ENCODE assay signal across 9 mouse cellular contexts in genomic region chr2:118532401-118532800, GRCm38 (mm10). TPM values are rescaled to one million over a fixed set of nuclear protein-coding genes. Genes with fewer than 3 reads are reported as not detected.
DNase-seq lines count a peak whose midpoint lies in the region; ATAC-seq and TF ChIP-seq lines count a peak whose summit lies in the region.
"Had no signal": no experiment of that assay in that cellular context is flagged by ENCODE, and none has a peak within 500 bp of the region (broad histone marks: within the 10 kb centered on the region; RNA-seq: fewer than 3 reads in every experiment).

No protein-coding gene starts in this region.

- H3K9me3 ChIP-seq in intestine, embryonic 16.5 days (ENCODE audit: control insufficient read depth, low read length), result no peaks in the 10 kb centered on the region

- H3K27me3 ChIP-seq in intestine, embryonic 16.5 days (replicated peaks; ENCODE audit: control insufficient read depth, insufficient read depth, low read length), result no peaks in the 10 kb centered on the region

- no peak for DNase-seq in gastrocnemius, adult 2 months
- DNase-seq in gastrocnemius, postnatal 25 days, result no peak
- peak; percentile 48 to 60 for DNase-seq in lung, postnatal 4 days
- DNase-seq in right cerebral cortex, postnatal 10 days (ENCODE audit: low spot score in 2 of 2), result no peak
- DNase-seq in frontal cortex, postnatal 25 days (ENCODE audit: low spot score in 2 of 2), result no peak
- DNase-seq: right cerebral cortex, postnatal 25 days had no signal

- H3K4me3 ChIP-seq in gastrocnemius, adult 2 months, result no peak overlapping the region
- H3K4me3 ChIP-seq in embryonic fibroblast, embryonic 13.5 days (ENCODE audit: insufficient read depth, low read length), result no peak overlapping the region
- H3K4me3 ChIP-seq in intestine, embryonic 16.5 days (ENCODE audit: low read length), result no peak overlapping the region

- intact Hi-C loops in gastrocnemius, adult 2 months (cut with DNase I), result no loop called here

- H3K4me2 ChIP-seq in intestine, embryonic 16.5 days (ENCODE audit: low read depth, low read length), result no peak overlapping the region

- TF ChIP-seq CTCF in gastrocnemius, adult 2 months (IDR thresholded peaks at IDR 0.05), result no peak
- no peak for TF ChIP-seq CTCF in embryonic fibroblast, embryonic 13.5 days (IDR thresholded peaks at IDR 0.05; ENCODE audit: borderline replicate concordance, insufficient read depth, low read length)

- peaks cover 2% of the 10 kb centered on the region; the same call in 1 of the 2 replicates for H3K36me3 ChIP-seq in intestine, embryonic 16.5 days (ENCODE audit: control insufficient read depth, insufficient read depth, low read length)

- H3K27ac ChIP-seq in gastrocnemius, adult 2 months, result peak overlapping the region; percentile 68
- H3K27ac ChIP-seq in embryonic fibroblast, embryonic 13.5 days (ENCODE audit: insufficient read depth, low read length), result peak overlapping the region; percentile 34
- peak overlapping the region; percentile 90 for H3K27ac ChIP-seq in intestine, embryonic 16.5 days (ENCODE audit: low read length)

- no peak for TF ChIP-seq POLR2A in embryonic fibroblast, embryonic 13.5 days (IDR thresholded peaks at IDR 0.05; ENCODE audit: low read depth, low read length)

- ATAC-seq in intestine, embryonic 16.5 days, result peak; percentile 29
- ATAC-seq in cerebellum, adult (ENCODE audit: insufficient number of reproducible peaks, low FRiP score, low TSS enrichment), result no peak

- peak overlapping the region; percentile 42; the same call in 1 of the 2 replicates for H3K9ac ChIP-seq in intestine, embryonic 16.5 days (ENCODE audit: low read depth, low read length)

- H3K4me1 ChIP-seq in embryonic fibroblast, embryonic 13.5 days (ENCODE audit: control insufficient read depth, insufficient read depth, low read length), result peaks cover 8% of the 10 kb centered on the region; the same call in 1 of the 2 replicates
- H3K4me1 ChIP-seq in intestine, embryonic 16.5 days (ENCODE audit: control insufficient read depth, insufficient read depth, low read length), result peaks cover 56% of the 10 kb centered on the region

- WGBS in intestine, embryonic 16.5 days, result 24% methylated on average over 10 of the region's 10 CpGs

RNA-seq across cellular contexts. Expression of gene Bmf, which starts 17.1 kb away (rescaled TPM):
- total RNA-seq in gastrocnemius, adult 2 months (2021), result 1 to 10 TPM; 3.3 to 6.2 TPM
- 1 to 10 TPM; 3.4 to 4.7 TPM for total RNA-seq in gastrocnemius, postnatal 25 days (2021)
- 2.7 and 10.1 TPM in 2 replicates for polyA plus RNA-seq in embryonic fibroblast, embryonic 13.5 days (2011; ENCODE audit: insufficient read length, low read depth, missing spikeins)
- polyA plus RNA-seq in intestine, embryonic 16.5 days (2015; fragmentation: Nextera tagmentation; extraction: Ambion mirVana), result 2.3 and 2.4 TPM in 2 replicates

RNA-seq across cellular contexts. Expression of gene Srp14, which starts 52.9 kb away (rescaled TPM):
- total RNA-seq in gastrocnemius, adult 2 months (2021), result 100 to 1,000 TPM; 120 to 133 TPM
- 100 to 1,000 TPM; 129 to 134 TPM for total RNA-seq in gastrocnemius, postnatal 25 days (2021)
- polyA plus RNA-seq in embryonic fibroblast, embryonic 13.5 days (2011; ENCODE audit: insufficient read length, low read depth, missing spikeins), result 203 and 217 TPM in 2 replicates
- 191 and 204 TPM in 2 replicates for polyA plus RNA-seq in intestine, embryonic 16.5 days (2015; fragmentation: Nextera tagmentation; extraction: Ambion mirVana)

Comparison
In these comparisons a context has a peak if more than half of its experiments do, and no peak if none do; other contexts are left out.
1. DNase-seq: peak in lung, postnatal 4 days (2 of 2); none in gastrocnemius, adult 2 months (single experiment), gastrocnemius, postnatal 25 days (single experiment), right cerebral cortex, postnatal 10 days (0 of 2) and frontal cortex, postnatal 25 days (0 of 2).
2. H3K27ac ChIP-seq: peak in every context shown above with its lines; median percentile 90 in intestine, embryonic 16.5 days; 68 in gastrocnemius, adult 2 months; 34 in embryonic fibroblast, embryonic 13.5 days.